Mouse (Mus musculus): ENCODE measurements around the gene Diras2. TPM values are rescaled to one million over a fixed set of nuclear protein-coding genes. Genes with fewer than 3 reads are reported as not detected.
A peak's percentile ranks its signal among the peaks of the same experiment; 100 is the strongest.

Gene Diras2
- polyA plus RNA-seq, 1 experiment from 2014 or later = 0.69 TPM

DNA sequence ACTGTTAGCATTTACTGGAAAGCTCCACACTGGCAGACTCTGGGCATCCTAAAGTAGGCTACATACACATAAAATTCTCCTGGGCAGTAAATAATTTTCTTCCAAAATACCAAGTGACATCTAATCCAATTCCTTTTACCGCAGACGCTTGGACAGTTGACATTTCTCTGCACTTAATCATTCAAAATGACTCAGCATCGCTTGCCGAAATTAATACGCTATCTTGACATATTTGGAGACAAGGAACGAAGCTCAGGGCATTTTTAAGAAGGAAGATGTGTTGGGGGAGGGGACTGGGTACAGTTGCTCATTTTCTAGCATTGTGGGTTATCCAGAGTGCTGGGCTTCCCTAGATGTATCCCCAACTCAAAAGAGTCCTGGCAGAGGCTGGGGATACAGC lies 15.2 kb upstream of the Diras2 start:
- Histone ChIP-seq H3K27ac (no peak overlapping the region), H3K9me3 (no peaks in the 10 kb centered on the region), H3K4me2 (replicated peaks) (no peak overlapping the region), H3K27me3 (no peaks in the 10 kb centered on the region), H3K4me1 (no peaks in the 10 kb centered on the region), H3K4me3 (no peak overlapping the region), H3K9ac (no peak overlapping the region), H3K36me3 (no peaks in the 10 kb centered on the region)
- no peak for ATAC-seq (ENCODE audit: insufficient number of reproducible peaks, insufficient read depth, low FRiP score, low TSS enrichment)
- WGBS = 79% methylated on average over 6 of the region's 6 CpGs

GRCm38 (mm10) chr13:52542636-52543035 lies 11.6 kb upstream of the Diras2 start:
- H3K4me3 ChIP-seq = no peak overlapping the region
- H3K4me1 ChIP-seq = no peaks in the 10 kb centered on the region
- no peak for ATAC-seq (ENCODE audit: insufficient number of reproducible peaks, insufficient read depth, low FRiP score, low TSS enrichment)

GRCm38 (mm10) chr13:52542036-52542526 lies 11.0 kb upstream of the Diras2 start:
- ATAC-seq (ENCODE audit: insufficient number of reproducible peaks, insufficient read depth, low FRiP score, low TSS enrichment) = no peak
- H3K9ac ChIP-seq = no peak overlapping the region
- no peaks in the 10 kb centered on the region for H3K27me3 ChIP-seq
- WGBS = 62% methylated on average over 8 of the region's 8 CpGs
- no peak overlapping the region for H3K4me2 ChIP-seq (replicated peaks)
- H3K36me3 ChIP-seq = no peaks in the 10 kb centered on the region
- no peak overlapping the region for H3K27ac ChIP-seq
- H3K4me3 ChIP-seq = no peak overlapping the region
- H3K9me3 ChIP-seq = no peaks in the 10 kb centered on the region
- H3K4me1 ChIP-seq = no peaks in the 10 kb centered on the region

More at GRCm38 (mm10) chr13:52542636-52543035, 11.6 kb upstream of the Diras2 start:
- no peaks in the 10 kb centered on the region for H3K9me3 ChIP-seq
- H3K36me3 ChIP-seq = no peaks in the 10 kb centered on the region
- no peaks in the 10 kb centered on the region for H3K27me3 ChIP-seq
- H3K4me2 ChIP-seq (replicated peaks) = no peak overlapping the region
- no peak overlapping the region for H3K9ac ChIP-seq
- WGBS = 71% methylated on average over 4 of the region's 4 CpGs
- H3K27ac ChIP-seq = no peak overlapping the region

DNA sequence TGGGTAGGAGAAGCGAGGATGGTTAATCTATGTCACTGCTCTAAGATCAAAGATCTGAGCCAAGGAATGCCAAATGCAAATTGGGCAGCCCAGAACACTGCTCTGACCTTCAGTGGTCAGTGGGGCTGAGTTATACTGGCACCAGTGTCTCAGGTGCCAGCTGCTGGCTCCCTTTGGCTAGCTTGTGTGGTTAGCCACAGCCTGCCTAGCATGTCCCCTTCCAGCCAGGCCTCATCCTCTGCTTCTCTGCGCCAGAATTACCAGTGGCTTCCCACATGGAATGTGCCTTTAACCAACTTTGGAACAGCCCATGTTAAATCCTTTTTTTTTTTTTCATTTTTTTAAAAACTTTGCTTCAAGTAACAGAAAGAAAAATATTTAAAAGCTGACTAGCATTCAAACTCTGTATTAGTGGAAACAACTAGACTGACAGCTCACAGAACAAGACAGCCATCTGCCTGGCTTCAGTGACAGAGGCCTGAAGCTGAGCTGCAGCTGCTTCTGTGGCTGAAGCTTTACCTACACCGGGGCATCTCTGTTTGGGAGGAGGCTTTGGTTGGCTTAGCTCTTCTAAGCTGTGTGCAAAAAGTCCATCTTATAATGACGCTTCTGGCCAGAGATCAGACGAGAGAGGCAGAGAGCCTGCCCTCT lies 10.4 kb upstream of the Diras2 start:
- Histone ChIP-seq H3K36me3 (no peaks in the 10 kb centered on the region), H3K27ac (no peak overlapping the region), H3K4me1 (no peaks in the 10 kb centered on the region), H3K4me2 (replicated peaks) (no peak overlapping the region), H3K27me3 (no peaks in the 10 kb centered on the region), H3K9ac (no peak overlapping the region), H3K9me3 (no peaks in the 10 kb centered on the region), H3K4me3 (no peak overlapping the region)
- WGBS = 66% methylated on average over 5 of the region's 5 CpGs
- no peak for ATAC-seq (ENCODE audit: insufficient number of reproducible peaks, insufficient read depth, low FRiP score, low TSS enrichment)

- no peaks in the 10 kb centered on the region for H3K9me3 ChIP-seq
- H3K36me3 ChIP-seq = no peaks in the 10 kb centered on the region
- WGBS = 86% methylated on average over 6 of the region's 6 CpGs
- no peak overlapping the region for H3K4me2 ChIP-seq (replicated peaks)
- no peak for ATAC-seq (ENCODE audit: insufficient number of reproducible peaks, insufficient read depth, low FRiP score, low TSS enrichment)
- no peak overlapping the region for H3K27ac ChIP-seq
- no peak overlapping the region for H3K4me3 ChIP-seq
- no peaks in the 10 kb centered on the region for H3K27me3 ChIP-seq
- no peaks in the 10 kb centered on the region for H3K4me1 ChIP-seq
- H3K9ac ChIP-seq = no peak overlapping the region
These were observed 8.4 kb upstream of the Diras2 start for GRCm38 (mm10) chr13:52539461-52539860.

DNA sequence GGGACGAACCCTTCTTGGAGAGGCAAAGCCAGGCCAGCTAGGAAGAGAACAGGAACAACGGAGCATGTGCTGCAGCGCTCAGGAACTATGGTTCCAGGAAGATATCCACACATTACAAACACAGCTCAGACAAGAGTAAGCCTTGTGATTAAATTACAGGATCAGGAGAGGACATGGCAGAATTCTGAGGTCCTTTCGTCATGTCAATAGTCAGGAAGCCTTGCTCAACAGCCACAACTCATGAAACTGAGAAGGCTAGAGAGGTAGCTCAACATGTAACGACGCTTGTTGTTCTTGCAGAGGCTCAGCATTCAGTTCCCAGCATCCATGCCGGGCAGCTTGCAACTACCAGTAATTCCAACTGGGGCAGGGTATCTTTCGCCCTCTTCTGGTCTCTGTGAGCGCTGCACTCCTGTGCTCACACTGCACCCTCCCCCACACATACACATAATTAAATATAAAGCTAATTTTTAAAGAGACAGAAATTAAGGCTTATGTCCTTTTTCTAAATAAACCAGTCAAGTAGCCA lies 7.6 kb upstream of the Diras2 start:
- Histone ChIP-seq H3K9ac (no peak overlapping the region), H3K9me3 (no peaks in the 10 kb centered on the region), H3K4me3 (no peak overlapping the region), H3K27me3 (no peaks in the 10 kb centered on the region), H3K4me1 (no peaks in the 10 kb centered on the region), H3K27ac (no peak overlapping the region), H3K4me2 (replicated peaks) (no peak overlapping the region), H3K36me3 (no peaks in the 10 kb centered on the region)
- ATAC-seq (ENCODE audit: insufficient number of reproducible peaks, insufficient read depth, low FRiP score, low TSS enrichment) = no peak
- WGBS = 91% methylated on average over 9 of the region's 9 CpGs

DNA sequence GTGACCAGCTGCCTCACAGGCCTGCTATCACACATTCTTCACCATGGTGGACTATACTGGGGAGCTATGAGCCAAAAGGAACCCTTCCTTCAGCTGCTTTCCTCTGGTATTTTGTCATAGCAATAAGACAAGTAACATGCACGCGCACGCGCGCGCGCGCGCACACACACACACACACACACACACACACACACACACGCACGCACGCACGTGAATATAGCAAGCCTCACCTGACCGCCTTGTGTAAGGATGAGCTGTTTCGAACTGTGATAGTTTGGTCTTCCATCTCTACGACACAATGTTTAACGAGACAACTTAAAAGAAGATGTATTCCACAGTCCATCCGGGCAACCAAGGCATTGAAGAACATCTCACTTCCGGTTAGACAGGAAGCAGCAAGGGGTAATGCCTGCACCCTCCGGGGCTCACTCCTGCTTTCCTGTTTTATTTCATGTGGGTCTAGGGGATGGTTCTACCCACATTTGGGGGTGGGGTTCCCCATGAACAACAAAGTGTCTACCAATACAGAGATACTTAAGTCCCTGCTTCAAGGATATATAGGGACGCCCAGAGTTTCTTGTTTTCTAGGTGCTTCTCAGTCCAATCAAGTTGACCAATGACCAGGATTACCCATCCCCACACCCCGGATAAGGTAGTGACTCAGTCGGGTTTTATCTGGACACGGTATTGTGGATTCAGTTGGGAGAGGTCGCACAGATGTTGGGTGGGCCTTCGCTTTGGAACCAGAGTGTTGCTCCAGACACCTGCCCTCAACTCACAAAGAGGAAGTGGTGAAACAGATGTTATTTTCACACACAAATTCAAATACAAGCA lies 6.9 kb upstream of the Diras2 start:
- WGBS = 95% methylated on average over 26 of the region's 26 CpGs
- H3K9me3 ChIP-seq = no peaks in the 10 kb centered on the region
- H3K27me3 ChIP-seq = no peaks in the 10 kb centered on the region
- H3K4me2 ChIP-seq (replicated peaks) = no peak overlapping the region
- ATAC-seq (ENCODE audit: insufficient number of reproducible peaks, insufficient read depth, low FRiP score, low TSS enrichment) = no peak
- H3K36me3 ChIP-seq = no peaks in the 10 kb centered on the region
- H3K4me1 ChIP-seq = no peaks in the 10 kb centered on the region
- H3K9ac ChIP-seq = no peak overlapping the region
- no peak overlapping the region for H3K4me3 ChIP-seq
- no peak overlapping the region for H3K27ac ChIP-seq

DNA sequence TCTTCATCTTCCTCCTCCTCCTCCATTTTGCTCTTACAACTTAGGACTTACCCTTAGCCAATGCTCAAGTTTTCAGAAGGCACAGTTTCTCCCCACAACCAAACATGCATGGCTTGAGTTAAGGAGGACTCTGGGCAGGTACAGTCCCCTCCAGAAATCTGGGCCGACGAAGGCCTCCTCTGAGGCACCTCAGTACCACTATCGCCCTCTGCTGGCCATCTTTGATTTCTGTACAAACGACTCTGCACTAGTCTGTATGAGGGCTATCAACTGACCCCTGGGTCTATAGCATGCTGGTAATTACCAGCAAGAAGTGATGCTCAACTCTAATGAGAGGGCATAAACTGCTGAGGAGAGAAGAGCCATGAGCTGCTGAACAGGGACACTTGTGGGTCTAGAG lies 4.5 kb upstream of the Diras2 start:
- no peak overlapping the region for H3K9ac ChIP-seq
- H3K4me3 ChIP-seq = no peak overlapping the region
- H3K36me3 ChIP-seq = no peaks in the 10 kb centered on the region
- no peak for ATAC-seq (ENCODE audit: insufficient number of reproducible peaks, insufficient read depth, low FRiP score, low TSS enrichment)
- peaks cover 5% of the 10 kb centered on the region for H3K9me3 ChIP-seq
- H3K4me2 ChIP-seq (replicated peaks) = no peak overlapping the region
- no peak overlapping the region for H3K27ac ChIP-seq
- H3K27me3 ChIP-seq = peaks cover under 1% of the 10 kb centered on the region
- no peaks in the 10 kb centered on the region for H3K4me1 ChIP-seq
- 4% methylated on average over 4 of the region's 4 CpGs for WGBS

DNA sequence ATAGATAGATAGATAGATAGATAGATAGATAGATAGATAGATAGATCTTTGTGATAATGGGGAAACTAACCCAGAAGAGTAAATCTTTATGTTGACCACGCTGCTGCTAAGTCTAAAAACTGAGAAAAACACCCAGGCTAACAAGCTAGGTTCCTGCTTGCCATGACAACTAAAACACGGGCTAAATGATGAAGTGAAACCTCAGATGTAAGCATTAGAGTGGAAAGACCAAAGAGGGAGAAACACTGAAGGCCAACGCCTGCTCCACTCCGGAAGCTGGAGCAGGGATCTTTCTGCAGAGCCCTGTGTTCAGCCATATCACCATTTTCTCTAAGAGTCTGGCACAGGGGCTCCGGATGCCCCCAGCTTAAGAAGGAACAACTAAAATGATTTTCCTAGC lies 2.6 kb upstream of the Diras2 start:
- Histone ChIP-seq H3K9ac (no peak overlapping the region), H3K27ac (no peak overlapping the region), H3K4me2 (replicated peaks) (no peak overlapping the region), H3K4me1 (peaks cover 5% of the 10 kb centered on the region; the same call in 1 of the 2 replicates), H3K4me3 (no peak overlapping the region), H3K9me3 (peaks cover 5% of the 10 kb centered on the region), H3K36me3 (no peaks in the 10 kb centered on the region), H3K27me3 (peaks cover 16% of the 10 kb centered on the region)
- 80% methylated on average over 5 of the region's 5 CpGs for WGBS
- ATAC-seq (ENCODE audit: insufficient number of reproducible peaks, insufficient read depth, low FRiP score, low TSS enrichment) = no peak

DNA sequence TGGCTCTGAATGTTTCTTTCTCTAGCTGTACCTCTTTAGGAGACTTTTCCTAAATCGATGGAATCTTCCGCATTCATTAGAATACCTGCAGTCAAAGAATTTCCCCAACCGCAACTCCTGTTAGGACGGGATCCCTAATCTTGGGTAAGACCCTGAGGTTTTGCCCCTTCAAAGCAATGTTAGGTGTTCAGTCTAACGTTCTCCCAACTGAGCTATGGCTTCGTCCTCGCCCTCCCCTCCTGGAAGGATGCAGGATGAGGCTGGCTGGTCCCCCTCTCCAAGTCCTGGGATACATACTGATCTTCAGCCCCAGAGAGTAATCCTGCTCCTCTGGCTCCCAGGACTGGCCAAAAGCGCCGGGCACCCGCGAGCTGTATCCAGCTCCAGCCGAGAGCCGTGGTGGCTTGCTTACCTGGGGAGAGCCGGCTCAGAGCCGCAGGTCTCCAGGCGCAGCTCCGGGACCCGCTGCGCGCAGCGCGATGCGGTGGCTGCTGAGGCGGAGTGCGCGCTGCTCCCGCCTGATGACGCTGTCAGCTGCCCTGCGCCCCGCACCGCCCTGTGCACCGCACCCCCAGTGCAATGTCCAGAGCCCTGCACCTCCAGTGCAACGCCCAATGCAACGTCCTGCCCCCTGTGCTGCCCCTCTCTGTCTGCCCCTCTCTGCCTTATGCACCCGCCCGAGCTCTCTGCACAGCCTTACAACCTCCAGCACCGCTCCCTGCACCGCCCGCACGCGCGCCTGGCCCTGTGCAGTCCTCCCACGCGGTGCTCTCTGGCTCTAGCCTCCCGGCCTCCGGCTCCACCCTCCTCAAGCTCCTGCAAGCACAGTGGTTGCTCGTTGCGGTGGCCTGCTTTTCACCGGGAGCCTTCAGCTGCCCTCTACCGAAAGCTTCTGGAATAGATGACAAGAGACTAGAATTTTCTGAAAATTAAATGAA lies 802 bp downstream of the Diras2 start:
- Histone ChIP-seq H3K36me3 (no peaks in the 10 kb centered on the region), H3K4me1 (peaks cover 5% of the 10 kb centered on the region; the same call in 1 of the 2 replicates), H3K27ac (no peak overlapping the region), H3K4me3 (peak overlapping the region; percentile 47), H3K27me3 (peaks cover 24% of the 10 kb centered on the region), H3K9me3 (peaks cover 5% of the 10 kb centered on the region), H3K4me2 (replicated peaks) (peak overlapping the region; percentile 99), H3K9ac (peak overlapping the region; percentile 58)
- peak; percentile 90 for ATAC-seq (ENCODE audit: insufficient number of reproducible peaks, insufficient read depth, low FRiP score, low TSS enrichment)
- WGBS = 2% methylated on average over 49 of the region's 50 CpGs

All from embryonic facial prominence, embryonic 12.5 days (tissue).